Mouse (Mus musculus) limb, embryonic 12.5 days (tissue): ENCODE data around the gene Hoxa7. TPM values are rescaled to one million over a fixed set of nuclear protein-coding genes. Genes with fewer than 3 reads are reported as not detected.

Source experiments
- ATAC-seq: fragments of 200-750 bp; cut with Nextera tagmentation; 2 replicates; pipeline ENCODE4 v1.8.0; 2017; ENCODE audit warnings: low read depth, moderate TSS enrichment; ENCODE audit not compliant: insufficient number of reproducible peaks, insufficient read depth, low FRiP score, low TSS enrichment
- H3K27ac ChIP-seq: fragments of 300-500 bp; sonication (generic); 2 replicates; pipeline ENCODE4 v1.5.1; 2016; ENCODE audit warnings: mild to moderate bottlenecking, moderate library complexity
- H3K27me3 ChIP-seq: fragments of 300-500 bp; sonication (generic); 2 replicates; pipeline ENCODE4 v1.6.1; 2016; ENCODE audit warnings: mild to moderate bottlenecking, moderate library complexity
- H3K36me3 ChIP-seq: fragments of 300-500 bp; sonication (generic); 2 replicates; pipeline ENCODE4 v1.6.1; 2016; ENCODE audit warnings: mild to moderate bottlenecking, moderate library complexity
- H3K4me1 ChIP-seq: fragments of 300-500 bp; sonication (generic); replicated peaks from 2 replicates; pipeline ENCODE4 v1.6.1; 2016
- H3K4me2 ChIP-seq: fragments of 300-500 bp; sonication (generic); 2 replicates; pipeline ENCODE4 v1.6.1; 2016; ENCODE audit warnings: mild to moderate bottlenecking, moderate library complexity
- H3K4me3 ChIP-seq: fragments of 300-500 bp; sonication (generic); replicated peaks from 2 replicates; pipeline ENCODE4 v1.5.1; 2016; ENCODE audit warnings: mild to moderate bottlenecking
- H3K9ac ChIP-seq: fragments of 300-500 bp; sonication (generic); replicated peaks from 2 replicates; pipeline ENCODE4 v1.6.1; 2016; ENCODE audit warnings: mild to moderate bottlenecking, moderate library complexity
- H3K9me3 ChIP-seq: fragments of 300-500 bp; sonication (generic); 2 replicates; pipeline ENCODE4 v1.6.1; 2016; ENCODE audit warnings: mild to moderate bottlenecking, moderate library complexity
- WGBS: fragments of 180-500 bp; shearing (Covaris S2); methylation state at CpG from one replicate; pipeline ENCODE4 v1.1.7; 2016; 5-methylcytosine and 5-hydroxymethylcytosine counted together
- polyA plus RNA-seq: library from polyadenylated mRNA; unstranded; fragments of >200 nt; fragmentation: Nextera tagmentation; extraction: Ambion mirVana; gene quantifications from 2 replicates; pipeline ENCODE4 v1.2.1, GENCODE M21; 2016

Gene Hoxa7
- 11.7 and 13.8 TPM in 2 replicates for polyA plus RNA-seq

DNA sequence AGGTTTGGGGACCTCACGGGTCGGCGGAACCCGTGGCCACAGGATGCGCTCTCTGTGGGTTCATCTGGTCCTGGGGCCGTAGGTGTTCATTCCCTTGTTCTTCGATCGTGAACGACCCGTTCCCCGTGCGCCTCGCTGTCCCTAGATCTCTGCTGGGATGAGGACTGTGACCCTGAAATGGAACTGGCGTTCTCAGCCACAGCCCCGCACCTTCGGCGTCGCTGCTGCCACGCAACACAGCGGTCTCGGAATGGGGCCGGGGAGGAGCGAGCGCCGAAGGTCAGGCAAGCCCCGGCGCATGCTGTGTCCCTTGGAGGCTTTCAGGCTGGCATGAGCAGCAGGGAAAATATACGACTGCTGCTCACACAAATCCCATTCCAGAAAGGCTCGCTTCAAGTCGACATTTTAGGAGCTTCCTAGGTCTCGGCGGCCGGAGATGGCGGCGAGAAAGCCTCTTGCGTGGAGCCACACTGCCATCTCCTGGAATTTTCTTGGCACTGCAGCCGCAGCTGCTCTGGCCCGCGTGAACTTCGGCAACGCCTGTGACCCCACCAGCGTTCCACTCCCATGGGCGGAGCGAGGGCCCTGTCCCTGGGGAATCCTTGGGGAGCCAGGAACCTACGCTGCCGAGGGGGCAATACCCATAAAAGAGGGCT, at the start of gene Hoxa7:
Gene Hoxa7 (minus strand): TSS at position 518 of the 656 bp plus-strand sequence.
- peak within 1 kb of the TSS; percentile 99 for H3K27ac ChIP-seq
- no peaks in the 10 kb centered on the region for H3K9me3 ChIP-seq
- H3K9ac ChIP-seq, result peak within 1 kb of the TSS; percentile 100
- peak within 1 kb of the TSS; percentile 89 for H3K4me3 ChIP-seq
- under 1% methylated on average over 46 of the region's 46 CpGs for WGBS
- H3K36me3 ChIP-seq, result peaks cover 14% of the 10 kb centered on the region
- H3K4me1 ChIP-seq, result peaks cover 40% of the 10 kb centered on the region
- H3K4me2 ChIP-seq, result peak within 1 kb of the TSS; percentile 96
- no peaks in the 10 kb centered on the region; the same call in 1 of the 2 replicates for H3K27me3 ChIP-seq
- peak; percentile 38 for ATAC-seq

DNA sequence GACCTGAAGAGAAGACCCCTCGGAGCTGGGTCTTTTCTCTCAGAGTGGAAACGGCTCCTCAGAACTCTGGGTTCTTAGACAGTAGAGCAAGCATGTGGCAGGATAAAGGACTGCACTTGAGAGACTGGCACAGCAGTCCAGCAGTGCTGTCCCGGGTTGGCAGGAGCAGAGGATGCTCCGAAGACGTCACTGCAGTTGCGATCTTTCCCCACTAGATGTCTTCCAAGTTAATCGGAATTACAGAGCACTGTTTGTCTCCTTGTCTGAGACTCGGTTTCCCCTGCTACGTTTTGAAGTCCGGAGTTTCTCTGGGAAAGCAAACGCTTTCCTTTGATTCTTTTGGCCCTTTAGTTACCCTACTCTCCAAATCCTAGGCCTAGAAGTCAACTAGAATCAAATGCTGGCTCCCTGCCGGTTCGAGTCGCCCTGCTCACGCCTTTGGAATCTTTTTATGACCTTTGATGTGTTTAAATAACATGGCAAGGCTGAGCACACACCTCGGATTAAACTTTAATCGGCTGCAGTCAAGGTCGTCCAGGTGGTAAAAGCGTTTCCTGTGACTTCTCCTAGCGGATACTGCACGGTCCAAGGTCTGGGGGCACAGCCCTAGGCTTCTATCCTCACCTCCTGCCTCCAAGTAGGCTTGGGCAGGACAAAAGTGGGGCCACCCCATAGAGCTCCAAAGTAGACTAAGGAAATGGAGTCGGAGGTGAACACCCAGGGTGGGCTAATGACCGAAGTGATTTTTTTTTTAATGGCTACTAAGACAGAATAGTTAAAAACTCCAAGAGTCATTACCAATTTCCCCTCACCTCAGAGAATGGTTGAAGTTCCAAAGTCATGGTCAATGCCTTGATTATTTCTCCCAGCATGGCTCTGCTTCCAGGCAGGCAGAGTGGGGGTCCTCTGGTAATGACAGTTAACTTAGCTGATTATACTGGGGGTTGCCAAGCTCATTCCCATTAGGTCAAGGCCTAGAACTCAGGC, 49.1 kb upstream of the Hoxa7 start:
- Histone ChIP-seq H3K9ac (no peak overlapping the region), H3K4me3 (no peak overlapping the region), H3K27ac (0 out of 2 replicates have a peak overlapping the region, but pooled peaks have one; percentile 29), H3K4me2 (peak overlapping the region; percentile 24; the same call in 1 of the 2 replicates), H3K9me3 (no peaks in the 10 kb centered on the region), H3K27me3 (peaks cover 75% of the 10 kb centered on the region), H3K4me1 (peaks cover 56% of the 10 kb centered on the region), H3K36me3 (no peaks in the 10 kb centered on the region)
- ATAC-seq, result no peak
- WGBS, result 3% methylated on average over 23 of the region's 23 CpGs

DNA sequence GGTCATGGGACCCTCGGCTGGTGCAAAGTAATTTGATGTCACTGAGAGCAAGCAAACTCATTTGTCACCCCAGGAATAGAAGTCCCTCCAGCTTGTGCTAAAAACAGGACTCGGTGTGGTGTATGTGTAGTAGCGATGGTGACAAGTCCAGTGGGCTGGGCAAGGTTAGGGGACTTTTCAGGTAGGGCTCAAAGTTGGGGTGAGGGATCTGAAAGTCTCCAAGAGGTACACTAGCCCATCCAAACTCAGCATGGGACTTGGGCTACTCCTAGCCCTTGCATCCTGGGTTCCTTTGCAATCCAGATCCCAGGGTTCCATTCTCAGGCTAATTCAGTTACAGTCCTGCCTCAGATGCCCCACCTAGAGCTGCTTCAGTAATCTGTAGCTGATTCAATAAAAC, 47.1 kb upstream of the Hoxa7 start:
- peak overlapping the region; percentile 46 for H3K4me2 ChIP-seq
- 0 out of 2 replicates have a peak overlapping the region, but pooled peaks have one; percentile 29 for H3K27ac ChIP-seq
- ATAC-seq, result no peak
- peaks cover 47% of the 10 kb centered on the region for H3K4me1 ChIP-seq
- no peaks in the 10 kb centered on the region for H3K36me3 ChIP-seq
- WGBS, result 4% methylated on average over 3 of the region's 3 CpGs
- H3K9me3 ChIP-seq, result no peaks in the 10 kb centered on the region
- H3K4me3 ChIP-seq, result no peak overlapping the region
- H3K27me3 ChIP-seq, result peaks cover 76% of the 10 kb centered on the region
- H3K9ac ChIP-seq, result no peak overlapping the region; the same call in 1 of the 2 replicates

DNA sequence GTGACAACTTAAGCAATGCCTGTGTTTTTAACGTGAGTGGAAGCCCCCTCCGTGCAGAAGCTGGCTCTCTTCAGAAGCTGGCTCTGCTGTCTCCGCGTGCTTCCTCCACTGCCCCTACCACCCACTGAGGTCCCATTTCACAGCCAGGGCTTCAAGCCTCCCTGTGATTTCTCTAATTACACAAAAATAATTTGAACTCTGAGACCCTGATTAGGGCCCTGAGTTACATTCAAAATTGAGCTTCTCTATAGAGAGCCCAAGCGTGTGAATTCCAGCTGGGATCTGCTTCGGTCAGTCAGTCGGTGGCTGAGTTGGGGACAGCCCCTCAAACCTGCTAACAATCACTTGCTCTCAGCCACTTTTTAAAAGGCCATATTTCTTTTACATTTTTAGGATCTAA, 46.7 kb upstream of the Hoxa7 start:
- H3K27me3 ChIP-seq, result peaks cover 73% of the 10 kb centered on the region

DNA sequence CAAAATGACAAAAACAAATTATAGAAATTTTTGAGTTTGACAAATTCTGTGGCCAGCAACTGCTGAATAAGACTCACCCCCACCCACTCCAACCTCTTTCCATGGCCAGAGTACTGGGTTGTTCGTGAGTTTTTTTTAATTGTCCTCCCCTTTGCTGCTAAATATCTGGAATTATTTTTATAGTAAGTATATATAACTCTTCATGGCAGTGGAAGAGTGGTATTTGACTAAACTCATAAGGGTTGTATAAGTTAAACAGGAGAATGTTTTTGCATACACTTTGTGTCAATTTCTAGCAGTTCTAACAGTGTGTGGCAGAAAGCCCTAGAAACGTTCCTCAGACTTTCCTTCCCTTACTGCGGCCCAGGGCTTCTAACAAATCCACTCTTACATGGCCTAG, 46.0 kb upstream of the Hoxa7 start:
- Histone ChIP-seq H3K27ac (no peak overlapping the region), H3K4me3 (no peak overlapping the region), H3K4me1 (peaks cover 36% of the 10 kb centered on the region), H3K36me3 (no peaks in the 10 kb centered on the region), H3K27me3 (peaks cover 71% of the 10 kb centered on the region), H3K9ac (peak overlapping the region; percentile 49; the same call in 1 of the 2 replicates), H3K9me3 (no peaks in the 10 kb centered on the region), H3K4me2 (peak overlapping the region; percentile 46)
- 11% methylated on average over 3 of the region's 3 CpGs for WGBS
- no peak for ATAC-seq

More for the DNA sequence above, 46.7 kb upstream of the Hoxa7 start:
- 6% methylated on average over 7 of the region's 7 CpGs for WGBS
- ATAC-seq, result no peak
- 0 out of 2 replicates have a peak overlapping the region, but pooled peaks have one; percentile 29 for H3K27ac ChIP-seq
- no peaks in the 10 kb centered on the region for H3K9me3 ChIP-seq
- no peak overlapping the region for H3K4me3 ChIP-seq
- H3K4me2 ChIP-seq, result peak overlapping the region; percentile 46
- peaks cover 43% of the 10 kb centered on the region for H3K4me1 ChIP-seq
- H3K9ac ChIP-seq, result peak overlapping the region; percentile 49; the same call in 1 of the 2 replicates
- H3K36me3 ChIP-seq, result no peaks in the 10 kb centered on the region

DNA sequence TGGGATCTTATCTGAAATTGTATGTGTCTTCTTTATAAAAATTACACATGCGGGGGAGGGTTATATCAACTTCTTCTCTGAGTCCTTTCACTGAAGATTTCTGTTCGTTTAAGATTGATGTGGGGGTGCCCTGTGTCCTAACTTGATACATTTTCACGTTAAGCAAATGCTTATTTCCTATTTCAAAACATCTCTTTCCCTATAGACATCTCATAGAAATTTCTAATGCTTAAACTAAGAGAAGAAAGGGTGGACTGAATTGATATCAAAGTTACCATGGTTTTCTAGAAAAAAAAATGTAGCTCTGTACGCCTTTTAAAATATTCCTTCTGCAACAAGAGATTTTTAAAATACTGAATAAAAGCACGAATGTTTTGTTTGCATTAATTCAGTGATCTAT, 45.6 kb upstream of the Hoxa7 start:
- peaks cover 71% of the 10 kb centered on the region for H3K27me3 ChIP-seq
- H3K27ac ChIP-seq, result no peak overlapping the region
- H3K4me2 ChIP-seq, result peak overlapping the region; percentile 96

DNA sequence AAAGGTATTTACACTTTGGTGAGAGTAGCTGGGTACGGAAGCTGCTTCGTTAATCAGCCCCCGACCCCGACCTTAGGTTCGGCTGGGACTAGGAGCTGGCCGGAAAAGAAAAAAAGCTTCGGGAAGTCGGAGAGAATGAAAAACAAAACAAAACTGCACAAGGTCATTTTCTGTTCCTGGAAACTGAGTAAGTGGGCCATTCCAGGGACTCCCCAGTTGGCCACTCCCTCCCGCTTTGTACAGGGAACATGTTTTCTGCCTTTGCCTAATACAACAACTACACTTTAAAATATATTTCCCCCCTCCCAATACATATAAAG, 45.0 kb upstream of the Hoxa7 start:
- under 1% methylated on average over 9 of the region's 9 CpGs for WGBS
- Histone ChIP-seq H3K27ac (peak overlapping the region; percentile 98), H3K4me2 (peak overlapping the region; percentile 96), H3K36me3 (no peaks in the 10 kb centered on the region), H3K4me3 (peak overlapping the region; percentile 99), H3K9ac (peak overlapping the region; percentile 99), H3K4me1 (peaks cover 35% of the 10 kb centered on the region), H3K9me3 (no peaks in the 10 kb centered on the region), H3K27me3 (peaks cover 74% of the 10 kb centered on the region)
- ATAC-seq, result no peak

More for the DNA sequence above, 45.6 kb upstream of the Hoxa7 start:
- no peak for ATAC-seq
- Histone ChIP-seq H3K9ac (peak overlapping the region; percentile 99), H3K4me1 (peaks cover 35% of the 10 kb centered on the region), H3K36me3 (no peaks in the 10 kb centered on the region), H3K9me3 (no peaks in the 10 kb centered on the region), H3K4me3 (no peak overlapping the region; the same call in 1 of the 2 replicates)
- 21% methylated on average over 5 of the region's 5 CpGs for WGBS

DNA sequence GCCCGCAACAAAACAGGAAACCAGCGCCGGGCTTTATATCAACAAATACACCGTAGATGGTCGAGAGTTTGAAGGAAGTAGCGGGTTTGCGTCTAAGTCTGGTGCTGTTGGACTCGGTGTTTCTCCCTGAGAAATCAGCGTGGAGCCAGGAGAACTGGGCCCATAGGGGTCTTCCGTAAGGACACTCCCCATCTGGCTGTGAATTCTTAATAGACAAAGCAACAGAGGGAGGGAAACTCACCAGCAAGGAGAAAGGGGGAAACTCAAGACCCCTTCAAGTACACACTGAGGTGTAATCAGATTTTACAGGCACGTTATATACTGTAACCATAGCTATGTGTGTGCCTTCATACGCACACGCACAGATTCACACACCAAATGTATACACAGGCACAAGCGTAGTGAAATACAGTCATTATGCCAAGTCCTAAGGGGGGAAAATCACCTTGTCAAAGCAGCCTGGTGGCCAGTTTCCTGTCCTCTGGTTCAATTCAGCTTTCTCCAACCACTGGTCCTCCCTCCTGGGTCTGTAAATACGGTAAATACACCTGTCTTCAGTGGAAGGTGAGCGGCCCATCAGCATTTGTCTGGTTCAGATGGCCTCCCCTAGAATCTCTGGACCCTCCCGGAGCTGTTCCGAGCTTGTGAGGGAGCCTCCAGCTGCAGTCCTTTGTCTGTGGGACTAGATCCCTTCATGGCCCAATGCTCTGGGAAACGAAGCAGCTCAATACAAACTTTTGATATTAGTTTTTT, 44.4 kb upstream of the Hoxa7 start:
- Histone ChIP-seq H3K4me2 (peak overlapping the region; percentile 96), H3K9me3 (no peaks in the 10 kb centered on the region), H3K36me3 (no peaks in the 10 kb centered on the region), H3K4me3 (peak overlapping the region; percentile 99), H3K27ac (peak overlapping the region; percentile 98), H3K27me3 (peaks cover 74% of the 10 kb centered on the region), H3K9ac (peak overlapping the region; percentile 99), H3K4me1 (peaks cover 34% of the 10 kb centered on the region)
- under 1% methylated on average over 19 of the region's 19 CpGs for WGBS
- no peak for ATAC-seq

DNA sequence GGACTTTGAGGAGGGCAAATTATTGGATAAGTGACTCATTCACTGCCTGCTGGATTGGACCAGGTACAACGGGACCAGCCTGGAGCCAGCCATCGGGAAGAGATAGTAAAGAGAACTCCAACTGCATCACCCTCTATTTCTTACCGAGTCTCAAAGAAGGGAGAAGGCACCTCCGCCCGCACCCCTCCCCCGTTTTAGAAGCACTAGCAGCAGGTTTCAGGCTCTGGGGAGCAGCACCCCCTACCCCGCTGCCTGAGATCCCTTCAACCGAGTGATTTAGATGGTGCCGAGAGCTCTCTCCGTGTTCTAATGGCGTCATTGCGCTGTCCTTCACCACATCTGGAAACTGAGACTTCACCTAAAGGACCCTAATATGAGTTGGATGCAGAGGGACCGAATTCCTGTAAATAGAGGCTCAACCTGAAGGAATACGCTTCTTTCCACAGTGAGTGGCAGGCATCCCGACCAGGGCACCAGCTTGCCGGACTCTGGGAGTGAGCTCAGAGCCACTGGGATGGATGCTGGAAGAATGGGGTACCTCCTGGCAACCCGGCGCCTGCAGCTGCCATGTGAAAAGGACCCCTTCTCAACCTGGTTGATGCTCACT, 43.8 kb upstream of the Hoxa7 start:
- H3K27me3 ChIP-seq, result peaks cover 71% of the 10 kb centered on the region
- H3K4me2 ChIP-seq, result peak overlapping the region; percentile 96
- H3K4me1 ChIP-seq, result peaks cover 30% of the 10 kb centered on the region
- H3K27ac ChIP-seq, result peak overlapping the region; percentile 98
- WGBS, result under 1% methylated on average over 18 of the region's 18 CpGs
- H3K36me3 ChIP-seq, result no peaks in the 10 kb centered on the region
- peak overlapping the region; percentile 99 for H3K9ac ChIP-seq
- no peaks in the 10 kb centered on the region for H3K9me3 ChIP-seq
- H3K4me3 ChIP-seq, result peak overlapping the region; percentile 99
- no peak for ATAC-seq

DNA sequence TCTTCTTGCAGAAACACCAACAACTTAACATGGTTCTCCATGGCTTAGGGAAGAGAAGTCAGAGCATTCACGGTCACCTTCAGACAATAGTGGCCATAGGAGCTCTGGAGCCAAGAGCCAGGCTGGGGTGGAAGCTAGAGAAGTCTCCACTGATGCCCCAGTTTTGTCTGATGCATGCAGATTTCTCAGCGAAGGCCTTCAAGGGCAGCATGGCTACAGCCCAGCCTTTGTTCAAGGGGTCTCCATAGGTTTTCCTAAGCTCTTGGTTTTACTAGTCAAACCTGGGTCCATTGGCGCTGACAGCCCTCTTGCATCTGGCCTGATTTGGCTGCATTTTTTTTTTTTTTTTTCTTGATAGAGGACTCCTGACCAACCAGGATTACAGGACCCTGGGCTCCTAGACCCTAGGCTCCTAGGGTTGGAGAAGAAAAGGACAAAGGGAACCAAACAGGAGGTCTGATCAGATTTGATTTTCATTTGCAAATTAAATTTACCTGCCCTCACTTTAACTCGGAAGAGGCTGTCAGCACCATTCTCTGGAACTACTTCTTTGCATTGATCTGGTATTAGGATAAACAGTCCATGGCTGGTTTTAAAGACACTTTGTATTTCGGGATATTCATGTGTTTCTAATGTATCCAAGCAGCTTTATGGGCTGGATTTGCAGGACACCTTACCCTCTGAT, 42.6 kb upstream of the Hoxa7 start:
- Histone ChIP-seq H3K9ac (peak overlapping the region; percentile 99), H3K4me1 (peaks cover 35% of the 10 kb centered on the region), H3K4me3 (peak overlapping the region; percentile 99), H3K9me3 (no peaks in the 10 kb centered on the region), H3K27me3 (peaks cover 67% of the 10 kb centered on the region), H3K4me2 (peak overlapping the region; percentile 96), H3K27ac (peak overlapping the region; percentile 98), H3K36me3 (no peaks in the 10 kb centered on the region)
- ATAC-seq, result no peak
- 6% methylated on average over 5 of the region's 5 CpGs for WGBS
